Mouse (Mus musculus) cerebellum, adult 9-11 months (tissue): ENCODE data around the gene Sp100.

Source experiments
- DNase-seq: peaks from one replicate; pipeline ENCODE4 v3.0.0; 2022

The Sp100 gene

GRCm38 (mm10) chr1:85751932-85752680 is 102.3 kb downstream of the Sp100 start:
- no peak for DNase-seq

- DNase-seq: no peak
Measured at GRCm38 (mm10) chr1:85757531-85758230, 107.9 kb downstream of the Sp100 start.

- no peak for DNase-seq
Measured at GRCm38 (mm10) chr1:85758231-85758968, 108.6 kb downstream of the Sp100 start.

- DNase-seq: no peak
Measured at GRCm38 (mm10) chr1:85758969-85759293, 109.1 kb downstream of the Sp100 start.
